In genomic region chr9:107888267-107888850, GRCm38 (mm10) we compare ENCODE assay signal across 9 mouse cellular contexts. TPM values are rescaled to one million over a fixed set of nuclear protein-coding genes. Genes with fewer than 3 reads are reported as not detected.
DNase-seq lines count a peak whose midpoint lies in the region; ATAC-seq and TF ChIP-seq lines count a peak whose summit lies in the region.
"Had no signal": no experiment of that assay in that cellular context is flagged by ENCODE, and none has a peak within 500 bp of the region (broad histone marks: within the 10 kb centered on the region; RNA-seq: fewer than 3 reads in every experiment).

No protein-coding gene starts in this region.

- H3K27me3 ChIP-seq in thymus, adult 2 months (ENCODE audit: control insufficient read depth, insufficient read depth, low read length), result no peaks in the 10 kb centered on the region
- H3K27me3 ChIP-seq in forebrain, embryonic 11.5 days (ENCODE audit: control insufficient read depth, insufficient read depth, low read length), result peaks cover 2% of the 10 kb centered on the region

- H3K9me3 ChIP-seq in forebrain, embryonic 11.5 days (ENCODE audit: control insufficient read depth, low read length), result no peaks in the 10 kb centered on the region

- peak; percentile 66; the same call in 1 of the 2 replicates for ATAC-seq in cerebellum, adult (ENCODE audit: insufficient number of reproducible peaks, low FRiP score, low TSS enrichment)
- peak; percentile 55 for ATAC-seq in forebrain, embryonic 11.5 days (replicated peaks; ENCODE audit: low FRiP score)
- ATAC-seq in megakaryocyte-erythroid progenitor cell, adult 5-6 weeks (replicated peaks; ENCODE audit: low FRiP score, low TSS enrichment, poor library complexity, severe bottlenecking), result peak; percentile 55
- ATAC-seq in monocyte, adult 5-6 weeks (replicated peaks; ENCODE audit: insufficient number of reproducible peaks, low FRiP score, low TSS enrichment, poor library complexity, severe bottlenecking), result no peak

- no peak for TF ChIP-seq POLR2A in thymus, adult 2 months (IDR thresholded peaks at IDR 0.05; ENCODE audit: control insufficient read depth, extremely low read depth, insufficient read depth, low read length, poor library complexity)

- TF ChIP-seq CTCF in thymus, adult 2 months (IDR thresholded peaks at IDR 0.05; ENCODE audit: borderline replicate concordance, control insufficient read depth, extremely low read depth, insufficient read depth, low read length, poor library complexity), result no peak

- H3K4me2 ChIP-seq in forebrain, embryonic 11.5 days (ENCODE audit: low read depth, low read length, severe bottlenecking), result peak overlapping the region; percentile 90

- H3K36me3 ChIP-seq in thymus, adult 2 months (ENCODE audit: control insufficient read depth, insufficient read depth, low read length), result no peaks in the 10 kb centered on the region
- no peaks in the 10 kb centered on the region for H3K36me3 ChIP-seq in forebrain, embryonic 11.5 days (ENCODE audit: control insufficient read depth, insufficient read depth, low read length)

- H3K9ac ChIP-seq in forebrain, embryonic 11.5 days (ENCODE audit: low read length), result peak overlapping the region; percentile 75

- WGBS in thymus, adult 2 months, result under 1% methylated on average over 18 of the region's 18 CpGs
- WGBS in forebrain, embryonic 11.5 days, result 0% methylated on average over 18 of the region's 18 CpGs

- H3K4me3 ChIP-seq in thymus, adult 2 months (ENCODE audit: control insufficient read depth, insufficient read depth, low read length), result peak overlapping the region; percentile 84
- H3K4me3 ChIP-seq in forebrain, embryonic 11.5 days (ENCODE audit: low read depth, low read length), result peak overlapping the region; percentile 70

- H3K27ac ChIP-seq in thymus, adult 2 months (ENCODE audit: control insufficient read depth, insufficient read depth, low read length), result peak overlapping the region; percentile 39; the same call in 1 of the 2 replicates
- no peak overlapping the region for H3K27ac ChIP-seq in forebrain, embryonic 11.5 days (ENCODE audit: low read depth, low read length)

- peaks cover 7% of the 10 kb centered on the region for H3K4me1 ChIP-seq in thymus, adult 2 months (replicated peaks; ENCODE audit: control insufficient read depth, insufficient read depth, low read length)
- no peaks in the 10 kb centered on the region; the same call in 1 of the 2 replicates for H3K4me1 ChIP-seq in forebrain, embryonic 11.5 days (replicated peaks; ENCODE audit: control insufficient read depth, insufficient read depth, low read length)

- no peak for DNase-seq in cerebellum, postnatal 4 days (ENCODE audit: low spot score in 2 of 2)
- DNase-seq in thymus, adult 2 months, result peak; percentile 39
- DNase-seq in thymus, postnatal 4 days, result no peak
- DNase-seq in forebrain, embryonic 11.5 days (ENCODE audit: low spot score), result peak; percentile 74
- peak; percentile 34 for DNase-seq in kidney, adult 18-20 months

RNA-seq across cellular contexts. Expression of gene Mon1a, which starts 0.4 kb away (rescaled TPM):
- 57.0 and 62.7 TPM in 2 replicates for polyA plus RNA-seq in thymus, adult 2 months (2012; rRNA removed)
- 14.7 and 14.9 TPM in 2 replicates for polyA plus RNA-seq in forebrain, embryonic 11.5 days (2014; fragmentation: Nextera tagmentation; extraction: Ambion mirVana)
- total RNA-seq in megakaryocyte-erythroid progenitor cell, adult 5-6 weeks (2014; fragmentation: Nextera tagmentation), result 3.7 and 7.2 TPM in 2 replicates
- total RNA-seq in megakaryocyte-erythroid progenitor cell, adult 5-6 weeks (2017), result 6.1 and 12.6 TPM in 2 replicates
- 13.0 to 22.8 TPM (median 16.4 TPM) in 3 replicates for total RNA-seq in monocyte, adult 5-6 weeks (2017)

RNA-seq across cellular contexts. Expression of gene Rbm6, which starts 15.3 kb away (rescaled TPM):
- 29.0 and 32.1 TPM in 2 replicates for polyA plus RNA-seq in thymus, adult 2 months (2012; rRNA removed)
- 112 and 119 TPM in 2 replicates for polyA plus RNA-seq in forebrain, embryonic 11.5 days (2014; fragmentation: Nextera tagmentation; extraction: Ambion mirVana)
- 123 and 150 TPM in 2 replicates for total RNA-seq in megakaryocyte-erythroid progenitor cell, adult 5-6 weeks (2014; fragmentation: Nextera tagmentation)
- 164 and 174 TPM in 2 replicates for total RNA-seq in megakaryocyte-erythroid progenitor cell, adult 5-6 weeks (2017)
- 166 to 202 TPM (median 177 TPM) in 3 replicates for total RNA-seq in monocyte, adult 5-6 weeks (2017)

RNA-seq across cellular contexts. Expression of gene Mst1r, which starts 18.3 kb away (rescaled TPM):
- 8.5 and 13.0 TPM in 2 replicates for polyA plus RNA-seq in thymus, adult 2 months (2012; rRNA removed)
- 0.36 and 0.43 TPM in 2 replicates for polyA plus RNA-seq in forebrain, embryonic 11.5 days (2014; fragmentation: Nextera tagmentation; extraction: Ambion mirVana)
- not detected in 2 replicates for total RNA-seq in megakaryocyte-erythroid progenitor cell, adult 5-6 weeks (2014; fragmentation: Nextera tagmentation)
- not detected in 2 replicates for total RNA-seq in megakaryocyte-erythroid progenitor cell, adult 5-6 weeks (2017)
- total RNA-seq in monocyte, adult 5-6 weeks (2017), result 0.29 to 3.2 TPM (median 1.6 TPM) in 3 replicates

RNA-seq across cellular contexts. Expression of gene Actl11, which starts 39.9 kb away (rescaled TPM):
- 0.11 TPM in 1 of 2 replicates, not detected in the other for polyA plus RNA-seq in thymus, adult 2 months (2012; rRNA removed)
- not detected in 2 replicates for polyA plus RNA-seq in forebrain, embryonic 11.5 days (2014; fragmentation: Nextera tagmentation; extraction: Ambion mirVana)
- not detected in 2 replicates for total RNA-seq in megakaryocyte-erythroid progenitor cell, adult 5-6 weeks (2014; fragmentation: Nextera tagmentation)
- not detected in 2 replicates for total RNA-seq in megakaryocyte-erythroid progenitor cell, adult 5-6 weeks (2017)
- 0.19 TPM in 1 of 3 replicates, not detected in the others for total RNA-seq in monocyte, adult 5-6 weeks (2017)
- total RNA-seq: left cerebral cortex, postnatal 10 days had no signal

RNA-seq across cellular contexts. Expression of gene Camkv, which starts 47.1 kb away (rescaled TPM):
- 18.7 and 21.0 TPM in 2 replicates for polyA plus RNA-seq in thymus, adult 2 months (2012; rRNA removed)
- 7.4 and 8.0 TPM in 2 replicates for polyA plus RNA-seq in forebrain, embryonic 11.5 days (2014; fragmentation: Nextera tagmentation; extraction: Ambion mirVana)
- 0.22 TPM in 1 of 2 replicates, not detected in the other for total RNA-seq in megakaryocyte-erythroid progenitor cell, adult 5-6 weeks (2014; fragmentation: Nextera tagmentation)
- not detected in 2 replicates for total RNA-seq in megakaryocyte-erythroid progenitor cell, adult 5-6 weeks (2017)
- not detected in 3 replicates for total RNA-seq in monocyte, adult 5-6 weeks (2017)

Comparison
In these comparisons a context has a peak if more than half of its experiments do, and no peak if none do; other contexts are left out.
1. DNase-seq: peak in thymus, adult 2 months (single experiment), forebrain, embryonic 11.5 days (single experiment) and kidney, adult 18-20 months (single experiment); none in cerebellum, postnatal 4 days (0 of 2) and thymus, postnatal 4 days (single experiment).